ENCODE assay signal across 25 mouse cellular contexts in genomic region chr11:72538811-72539210, GRCm38 (mm10). TPM values are rescaled to one million over a fixed set of nuclear protein-coding genes. Genes with fewer than 3 reads are reported as not detected.
"Had no signal": no experiment of that assay in that cellular context is flagged by ENCODE, and none has a peak within 500 bp of the region (broad histone marks: within the 10 kb centered on the region; RNA-seq: fewer than 3 reads in every experiment).

No protein-coding gene starts in this region.

- H3K4me3 ChIP-seq: embryonic facial prominence, embryonic 10.5 days; embryonic facial prominence, embryonic 12.5 days; embryonic facial prominence, embryonic 13.5 days; embryonic facial prominence, embryonic 15.5 days; erythroblast, embryonic 14.5 days; forebrain, embryonic 10.5 days; forebrain, embryonic 12.5 days; forebrain, embryonic 13.5 days; forebrain, embryonic 15.5 days; gastrocnemius, adult 2 months had no signal

- H3K9me3 ChIP-seq: embryonic facial prominence, embryonic 12.5 days; embryonic facial prominence, embryonic 13.5 days; embryonic facial prominence, embryonic 15.5 days; forebrain, embryonic 13.5 days; forebrain, embryonic 15.5 days had no signal

- H3K4me1 ChIP-seq: embryonic facial prominence, embryonic 13.5 days; embryonic facial prominence, embryonic 15.5 days; forebrain, embryonic 12.5 days; forebrain, embryonic 13.5 days; forebrain, embryonic 15.5 days had no signal

- H3K4me2 ChIP-seq: embryonic facial prominence, embryonic 12.5 days; embryonic facial prominence, embryonic 13.5 days; embryonic facial prominence, embryonic 15.5 days; forebrain, embryonic 12.5 days; forebrain, embryonic 13.5 days; forebrain, embryonic 15.5 days had no signal

- H3K36me3 ChIP-seq: embryonic facial prominence, embryonic 10.5 days; embryonic facial prominence, embryonic 12.5 days; embryonic facial prominence, embryonic 13.5 days; embryonic facial prominence, embryonic 15.5 days; forebrain, embryonic 10.5 days; forebrain, embryonic 12.5 days; forebrain, embryonic 15.5 days had no signal

- H3K9ac ChIP-seq: embryonic facial prominence, embryonic 12.5 days; embryonic facial prominence, embryonic 13.5 days; embryonic facial prominence, embryonic 15.5 days; forebrain, embryonic 12.5 days; forebrain, embryonic 13.5 days; forebrain, embryonic 15.5 days; forebrain, postnatal 0 days had no signal

- H3K27me3 ChIP-seq: embryonic facial prominence, embryonic 12.5 days; embryonic facial prominence, embryonic 13.5 days; embryonic facial prominence, embryonic 15.5 days; forebrain, embryonic 12.5 days; forebrain, embryonic 13.5 days; forebrain, embryonic 15.5 days had no signal

- DNase-seq: cerebellum, adult 8-10 months; cerebellum, adult 9-10 months; cerebellum, adult 9-11 months; cerebellum, postnatal 25 days; cerebellum, postnatal 36 days; embryo, embryonic 11 days; forebrain, postnatal 0 days; gastrocnemius, postnatal 10 days; gastrocnemius, postnatal 14 days; gastrocnemius, postnatal 36 days had no signal

- ATAC-seq: forebrain, embryonic 13.5 days; forebrain, embryonic 14.5 days; forebrain, embryonic 15.5 days; forebrain, embryonic 16.5 days; forebrain, postnatal 0 days had no signal

- H3K27ac ChIP-seq: embryonic facial prominence, embryonic 10.5 days; embryonic facial prominence, embryonic 12.5 days; embryonic facial prominence, embryonic 13.5 days; embryonic facial prominence, embryonic 15.5 days; forebrain, embryonic 10.5 days; forebrain, embryonic 12.5 days; forebrain, embryonic 13.5 days; forebrain, embryonic 15.5 days had no signal

RNA-seq across cellular contexts. Expression of gene Spns3, which starts 11.5 kb away (rescaled TPM):
- total RNA-seq: forebrain, postnatal 0 days; heart, adult 18-20 months had no signal
- polyA plus RNA-seq: embryonic facial prominence, embryonic 11.5 days; embryonic facial prominence, embryonic 12.5 days; forebrain, embryonic 11.5 days; forebrain, embryonic 12.5 days; forebrain, embryonic 13.5 days; forebrain, embryonic 16.5 days had no signal
